Mouse (Mus musculus): ENCODE results near the gene Kat8. TPM values are rescaled to one million over a fixed set of nuclear protein-coding genes. Genes with fewer than 3 reads are reported as not detected.
"Not testable (repeated sequence)": the region's sequence is repeated elsewhere in the genome, so short reads cannot be mapped to it uniquely, and the experiment has no call there.

Gene Kat8
- polyA plus RNA-seq, 1 experiment from 2014 or later: 51.2 TPM

DNA sequence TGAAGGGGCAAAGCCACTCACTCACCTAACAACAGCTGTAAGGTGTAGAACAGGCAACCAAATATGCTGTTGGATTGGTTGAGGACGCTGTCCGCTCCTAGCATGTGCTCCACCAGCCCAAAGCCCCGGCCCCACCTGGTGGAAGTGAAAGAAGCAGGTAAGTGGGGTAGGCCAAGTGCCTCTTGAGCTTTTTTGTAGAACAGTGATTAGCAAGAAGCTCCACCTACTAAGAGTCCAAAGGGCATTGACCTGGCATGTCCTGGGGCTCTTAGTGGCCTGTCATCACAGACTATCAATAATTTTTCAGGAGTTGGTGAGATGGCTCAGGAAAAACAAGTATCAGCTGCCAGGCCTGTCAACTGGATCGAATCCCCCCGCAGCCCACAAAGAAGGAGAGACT is 17.8 kb upstream of the Kat8 start:
- H3K4me3 ChIP-seq (replicated peaks; ENCODE audit: low read depth, low read length): peak overlapping the region; percentile 41; the same call in 1 of the 2 replicates
- H3K36me3 ChIP-seq (ENCODE audit: control insufficient read depth, insufficient read depth, low read length): peaks cover 25% of the 10 kb centered on the region
- 86% methylated on average over 5 of the region's 5 CpGs for WGBS
- DNase-seq: no peak
- H3K4me2 ChIP-seq (ENCODE audit: low read length): peak overlapping the region; percentile 70
- ATAC-seq (ENCODE audit: low FRiP score, low TSS enrichment): no peak
- H3K9ac ChIP-seq (replicated peaks; ENCODE audit: low read length): peak overlapping the region; percentile 64; the same call in 1 of the 2 replicates
- H3K27ac ChIP-seq (replicated peaks; ENCODE audit: low read depth, low read length): no peak overlapping the region
- no peaks in the 10 kb centered on the region for H3K9me3 ChIP-seq (ENCODE audit: control insufficient read depth, low read length)
- peaks cover 3% of the 10 kb centered on the region; the same call in 1 of the 2 replicates for H3K4me1 ChIP-seq (ENCODE audit: control insufficient read depth, insufficient read depth, low read length)
- no peaks in the 10 kb centered on the region for H3K27me3 ChIP-seq (ENCODE audit: control insufficient read depth, insufficient read depth, low read length)

DNA sequence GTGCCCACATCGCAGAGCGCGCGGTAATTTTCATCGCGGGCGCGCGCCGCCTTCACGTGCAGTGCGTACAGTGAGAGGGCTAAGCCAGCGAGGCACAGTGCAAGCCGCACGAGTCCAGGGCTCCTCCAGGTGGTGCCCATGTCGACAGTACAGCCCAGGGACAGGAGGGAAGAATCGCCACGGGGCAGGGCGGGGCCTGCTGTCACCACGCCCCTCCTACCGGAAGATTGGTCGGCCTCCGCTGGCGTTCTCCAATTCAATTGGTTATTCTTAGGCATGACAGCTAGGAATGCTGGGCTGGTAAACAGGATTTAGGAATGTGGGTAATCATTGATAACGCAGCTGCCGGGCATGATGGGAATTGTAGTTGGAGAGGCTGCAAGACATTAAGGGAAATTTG is 16.9 kb upstream of the Kat8 start, which contains the start of the genes Gm21974 and Vkorc1:
Gene Gm21974, minus strand, starts transcription at position 13 of the 400 bp plus-strand sequence.
Gene Vkorc1, minus strand, starts transcription at position 176 of the 400 bp plus-strand sequence.
- WGBS: under 1% methylated on average over 26 of the region's 26 CpGs
- Histone ChIP-seq H3K4me3 (replicated peaks; ENCODE audit: low read depth, low read length) (peak within 1 kb of the TSS; percentile 41), H3K4me1 (ENCODE audit: control insufficient read depth, insufficient read depth, low read length) (peaks cover 3% of the 10 kb centered on the region; the same call in 1 of the 2 replicates), H3K36me3 (ENCODE audit: control insufficient read depth, insufficient read depth, low read length) (peaks cover 16% of the 10 kb centered on the region), H3K27ac (replicated peaks; ENCODE audit: low read depth, low read length) (peak within 1 kb of the TSS; percentile 38), H3K27me3 (ENCODE audit: control insufficient read depth, insufficient read depth, low read length) (no peaks in the 10 kb centered on the region), H3K9me3 (ENCODE audit: control insufficient read depth, low read length) (no peaks in the 10 kb centered on the region), H3K4me2 (ENCODE audit: low read length) (peak within 1 kb of the TSS; percentile 70), H3K9ac (replicated peaks; ENCODE audit: low read length) (peak within 1 kb of the TSS; percentile 64)
- peak; percentile 96 for ATAC-seq (ENCODE audit: low FRiP score, low TSS enrichment)
- DNase-seq: peak; percentile 97

DNA sequence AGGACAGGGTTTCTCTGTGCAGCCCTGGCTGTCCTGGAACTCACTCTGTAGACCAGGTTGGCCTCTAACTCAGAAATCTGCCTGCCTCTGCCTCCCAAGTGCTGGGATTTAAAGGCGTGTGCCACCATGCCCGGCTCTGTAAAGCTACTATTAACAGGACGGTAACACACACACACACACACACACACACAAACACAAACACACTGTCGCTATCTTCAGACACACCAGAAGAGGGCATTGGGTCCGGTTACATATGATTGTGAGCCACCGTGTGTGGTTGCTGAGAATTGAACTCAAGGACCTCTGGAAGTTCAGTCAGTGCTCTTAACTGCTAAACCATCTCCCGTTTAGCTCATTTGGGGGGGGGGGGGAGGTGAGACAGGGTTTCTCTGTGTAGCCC is 16.4 kb upstream of the Kat8 start:
- H3K4me1 ChIP-seq (ENCODE audit: control insufficient read depth, insufficient read depth, low read length); H3K27me3 ChIP-seq (ENCODE audit: control insufficient read depth, insufficient read depth, low read length); H3K9ac ChIP-seq (replicated peaks; ENCODE audit: low read length); H3K9me3 ChIP-seq (ENCODE audit: control insufficient read depth, low read length); H3K27ac ChIP-seq (replicated peaks; ENCODE audit: low read depth, low read length); DNase-seq: not testable (repeated sequence)
- H3K36me3 ChIP-seq (ENCODE audit: control insufficient read depth, insufficient read depth, low read length): peaks cover 11% of the 10 kb centered on the region; the same call in 1 of the 2 replicates
- H3K4me3 ChIP-seq (replicated peaks; ENCODE audit: low read depth, low read length): peak overlapping the region; percentile 41
- H3K4me2 ChIP-seq (ENCODE audit: low read length): peak overlapping the region; percentile 70; the same call in 1 of the 2 replicates
- ATAC-seq (ENCODE audit: low FRiP score, low TSS enrichment): peak; percentile 24
- 68% methylated on average over 7 of the region's 7 CpGs for WGBS

DNA sequence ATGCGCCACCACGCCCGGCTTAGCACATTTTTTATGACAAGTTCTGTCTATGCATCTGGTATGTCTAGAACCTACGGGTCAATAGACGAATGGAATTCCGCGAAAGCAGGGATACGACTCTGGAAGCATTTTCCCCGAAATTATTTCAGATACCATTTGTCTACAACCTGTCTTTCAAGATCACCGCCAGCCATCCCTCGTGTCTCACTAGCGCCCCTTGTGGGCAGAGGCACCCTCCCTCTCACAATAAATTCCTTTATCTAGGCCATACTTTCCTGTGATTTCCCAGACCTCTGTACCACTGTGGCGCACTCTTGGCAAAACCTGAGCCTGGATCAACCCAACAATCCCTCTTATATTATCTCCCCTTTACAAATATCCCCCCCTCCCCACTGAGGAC is 15.9 kb upstream of the Kat8 start:
- H3K9ac ChIP-seq (replicated peaks; ENCODE audit: low read length): no peak overlapping the region
- no peak overlapping the region for H3K4me3 ChIP-seq (replicated peaks; ENCODE audit: low read depth, low read length)
- H3K36me3 ChIP-seq (ENCODE audit: control insufficient read depth, insufficient read depth, low read length): peaks cover 11% of the 10 kb centered on the region; the same call in 1 of the 2 replicates
- H3K4me1 ChIP-seq (ENCODE audit: control insufficient read depth, insufficient read depth, low read length): peaks cover 3% of the 10 kb centered on the region; the same call in 1 of the 2 replicates
- H3K9me3 ChIP-seq (ENCODE audit: control insufficient read depth, low read length): no peaks in the 10 kb centered on the region
- no peak overlapping the region for H3K27ac ChIP-seq (replicated peaks; ENCODE audit: low read depth, low read length)
- peak; percentile 64 for DNase-seq
- H3K4me2 ChIP-seq (ENCODE audit: low read length): no peak overlapping the region
- no peak for ATAC-seq (ENCODE audit: low FRiP score, low TSS enrichment)
- WGBS: 61% methylated on average over 13 of the region's 13 CpGs
- no peaks in the 10 kb centered on the region for H3K27me3 ChIP-seq (ENCODE audit: control insufficient read depth, insufficient read depth, low read length)

DNA sequence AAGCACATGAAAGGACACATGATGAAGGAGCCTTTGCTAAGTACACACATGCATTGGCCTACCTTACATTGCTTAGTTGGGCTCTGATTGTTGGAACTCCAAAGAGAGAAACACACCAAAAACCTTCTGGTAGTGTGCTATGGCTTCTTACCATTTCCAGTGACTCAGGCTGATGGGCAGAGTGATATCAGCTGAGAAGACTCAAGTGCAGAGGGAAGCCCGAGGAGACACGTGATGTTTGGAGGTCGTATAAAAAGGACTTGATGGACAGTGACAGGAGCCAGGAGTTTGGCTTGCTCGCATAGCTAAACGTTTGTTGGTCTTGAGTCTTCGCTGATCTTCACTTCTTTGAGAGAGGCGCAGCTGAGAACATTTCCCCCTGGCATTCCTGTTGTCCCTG is 14.8 kb upstream of the Kat8 start:
- 92% methylated on average over 7 of the region's 7 CpGs for whole genome bisulfite sequencing
- Histone ChIP-seq H3K4me2 (ENCODE audit: low read length) (no peak overlapping the region), H3K4me3 (replicated peaks; ENCODE audit: low read depth, low read length) (no peak overlapping the region), H3K27ac (replicated peaks; ENCODE audit: low read depth, low read length) (no peak overlapping the region), H3K27me3 (ENCODE audit: control insufficient read depth, insufficient read depth, low read length) (no peaks in the 10 kb centered on the region), H3K9me3 (ENCODE audit: control insufficient read depth, low read length) (no peaks in the 10 kb centered on the region), H3K4me1 (ENCODE audit: control insufficient read depth, insufficient read depth, low read length) (peaks cover 3% of the 10 kb centered on the region; the same call in 1 of the 2 replicates), H3K36me3 (ENCODE audit: control insufficient read depth, insufficient read depth, low read length) (peaks cover 10% of the 10 kb centered on the region; the same call in 1 of the 2 replicates), H3K9ac (replicated peaks; ENCODE audit: low read length) (no peak overlapping the region)
- ATAC-seq (ENCODE audit: low FRiP score, low TSS enrichment): no peak
- no peak for DNase-seq

DNA sequence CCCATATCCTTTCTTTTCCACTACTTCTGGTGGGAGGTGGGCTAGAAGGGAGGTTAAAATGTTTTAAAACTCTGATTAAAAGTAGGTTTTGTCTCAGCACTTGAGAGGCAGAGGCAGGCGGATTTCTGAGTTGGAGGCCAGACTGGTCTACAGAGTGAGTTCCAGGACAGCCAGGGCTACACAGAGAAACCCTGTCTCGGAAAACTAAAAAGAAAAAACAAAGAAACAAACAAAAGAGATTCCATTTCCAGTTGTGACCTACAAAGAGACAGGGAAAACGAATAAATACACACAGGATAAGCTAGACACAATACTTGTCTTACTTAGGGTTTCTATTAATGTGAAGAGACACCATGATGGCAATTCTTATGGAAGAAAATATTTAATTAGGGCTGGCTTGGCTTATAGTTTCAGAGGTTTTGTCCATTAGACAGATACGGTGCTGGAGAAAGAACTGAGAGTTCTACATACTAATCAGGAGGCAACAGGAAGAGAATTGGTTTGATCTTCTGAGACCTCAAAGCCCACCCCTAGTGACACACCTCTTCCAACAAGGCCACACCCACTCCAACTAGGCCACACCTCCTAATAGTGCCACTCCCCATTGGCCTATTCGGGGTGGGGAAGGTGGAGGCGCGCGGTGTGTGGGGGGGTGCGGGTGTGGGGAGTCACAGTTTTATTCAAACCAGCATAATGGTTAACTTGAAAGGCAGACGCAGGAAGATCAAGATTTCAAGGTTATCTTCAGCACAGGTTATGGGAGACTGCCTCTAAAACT is 13.9 kb upstream of the Kat8 start:
- Histone ChIP-seq H3K9ac (replicated peaks; ENCODE audit: low read length) (no peak overlapping the region), H3K27ac (replicated peaks; ENCODE audit: low read depth, low read length) (no peak overlapping the region), H3K4me1 (ENCODE audit: control insufficient read depth, insufficient read depth, low read length) (peaks cover 3% of the 10 kb centered on the region; the same call in 1 of the 2 replicates), H3K4me2 (ENCODE audit: low read length) (no peak overlapping the region), H3K4me3 (replicated peaks; ENCODE audit: low read depth, low read length) (no peak overlapping the region), H3K36me3 (ENCODE audit: control insufficient read depth, insufficient read depth, low read length) (peaks cover 4% of the 10 kb centered on the region; the same call in 1 of the 2 replicates), H3K27me3 (ENCODE audit: control insufficient read depth, insufficient read depth, low read length) (no peaks in the 10 kb centered on the region), H3K9me3 (ENCODE audit: control insufficient read depth, low read length) (no peaks in the 10 kb centered on the region)
- WGBS: 43% methylated on average over 10 of the region's 10 CpGs
- DNase-seq: no peak
- no peak for ATAC-seq (ENCODE audit: low FRiP score, low TSS enrichment)

DNA sequence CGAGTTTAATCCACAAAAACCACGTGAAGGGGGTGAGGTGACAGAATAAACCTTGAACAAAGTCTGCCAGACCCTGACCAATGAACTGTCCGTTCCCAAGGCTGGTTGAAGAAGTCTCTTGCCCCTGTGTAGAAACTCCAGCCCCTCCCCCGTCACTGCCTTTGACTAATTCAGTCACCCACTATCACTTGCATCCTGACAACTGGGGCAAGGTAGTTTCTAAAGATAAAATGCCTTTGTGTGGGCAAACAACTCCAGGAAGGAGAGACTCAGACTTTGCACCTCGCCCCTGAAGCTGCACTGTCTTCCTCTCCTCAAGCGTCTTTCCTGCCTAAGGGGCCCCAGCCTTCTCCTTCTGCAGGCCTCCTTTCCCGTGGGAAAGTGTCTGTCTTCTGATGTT is 12.3 kb upstream of the Kat8 start:
- 50% methylated on average over 7 of the region's 7 CpGs for WGBS
- no peak for ATAC-seq (ENCODE audit: low FRiP score, low TSS enrichment)
- H3K4me1 ChIP-seq (ENCODE audit: control insufficient read depth, insufficient read depth, low read length): peaks cover 7% of the 10 kb centered on the region; the same call in 1 of the 2 replicates

DNA sequence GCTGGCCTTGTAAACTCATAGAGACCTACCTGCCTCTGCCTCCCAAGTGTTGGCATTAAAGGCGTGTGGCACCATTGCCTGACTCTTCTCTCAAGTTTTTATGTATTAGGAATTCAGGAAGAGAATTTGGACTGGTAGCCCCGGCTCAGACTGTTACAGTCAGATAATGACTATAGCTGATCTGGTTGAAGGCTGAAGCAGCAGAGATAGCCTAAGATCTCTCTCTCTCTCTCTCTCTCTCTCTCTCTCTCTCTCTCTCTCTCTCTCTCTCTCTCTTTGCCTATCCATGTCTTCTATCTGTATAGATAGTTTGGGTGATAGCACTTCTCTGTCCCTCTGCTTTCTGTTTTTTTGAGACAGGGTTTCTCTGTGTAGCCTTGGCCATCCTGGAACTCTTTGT is 10.5 kb upstream of the Kat8 start:
- Histone ChIP-seq H3K36me3 (ENCODE audit: control insufficient read depth, insufficient read depth, low read length) (peaks cover 15% of the 10 kb centered on the region), H3K4me3 (replicated peaks; ENCODE audit: low read depth, low read length) (no peak overlapping the region), H3K4me1 (ENCODE audit: control insufficient read depth, insufficient read depth, low read length) (peaks cover 6% of the 10 kb centered on the region; the same call in 1 of the 2 replicates), H3K9me3 (ENCODE audit: control insufficient read depth, low read length) (no peaks in the 10 kb centered on the region), H3K9ac (replicated peaks; ENCODE audit: low read length) (no peak overlapping the region), H3K27me3 (ENCODE audit: control insufficient read depth, insufficient read depth, low read length) (no peaks in the 10 kb centered on the region), H3K27ac (replicated peaks; ENCODE audit: low read depth, low read length) (no peak overlapping the region), H3K4me2 (ENCODE audit: low read length) (no peak overlapping the region)
- WGBS: 73% methylated on average over 2 of the region's 2 CpGs
- DNase-seq: no peak
- no peak for ATAC-seq (ENCODE audit: low FRiP score, low TSS enrichment)

More for the DNA sequence above, 12.3 kb upstream of the Kat8 start:
- no peak overlapping the region for H3K4me2 ChIP-seq (ENCODE audit: low read length)
- H3K27me3 ChIP-seq (ENCODE audit: control insufficient read depth, insufficient read depth, low read length): no peaks in the 10 kb centered on the region
- H3K9ac ChIP-seq (replicated peaks; ENCODE audit: low read length): no peak overlapping the region
- H3K9me3 ChIP-seq (ENCODE audit: control insufficient read depth, low read length): no peaks in the 10 kb centered on the region
- DNase-seq: no peak
- H3K36me3 ChIP-seq (ENCODE audit: control insufficient read depth, insufficient read depth, low read length): no peaks in the 10 kb centered on the region
- H3K4me3 ChIP-seq (replicated peaks; ENCODE audit: low read depth, low read length): no peak overlapping the region
- no peak overlapping the region for H3K27ac ChIP-seq (replicated peaks; ENCODE audit: low read depth, low read length)

Data from midbrain, embryonic 14.5 days (tissue).